Mouse (Mus musculus) heart, postnatal 25 days (tissue): ENCODE measurements around the gene Slamf7. TPM values are rescaled to one million over a fixed set of nuclear protein-coding genes. Genes with fewer than 3 reads are reported as not detected.

Source experiments
- microRNA-seq: library from miRNA; unstranded; fragments of <30 nt; microRNA quantifications from one replicate; pipeline ENCODE4 v1.2.0, GENCODE M21; 2022
- total RNA-seq, 2 experiments: library from RNA; stranded (reverse); gene quantifications; 2 replicates each; pipeline ENCODE4 v1.2.3; 2021

The Slamf7 gene
- total RNA-seq, 2 experiments from 2014 or later = 0.18 to 0.22 TPM

Small RNAs within 50 kb of the gene (microRNA-seq; reads per million reads assigned to microRNA genes)
- gene Mir7683 = not detected

Other genes with a start within 250 kb of the Slamf7 start
- 10 to 100 TPM; 38.7 to 42.6 TPM for gene Usf1, start 241.7 kb downstream of the Slamf7 start, total RNA-seq
- gene Tstd1, start 234.2 kb downstream of the Slamf7 start, total RNA-seq = 1 to 10 TPM; 1.2 to 1.6 TPM
- 10 to 100 TPM; 37.1 to 38.9 TPM for gene F11r, start 215.5 kb downstream of the Slamf7 start, total RNA-seq
- 1 to 10 TPM; 2.4 to 3.3 TPM for gene Alyref2, start 149.6 kb downstream of the Slamf7 start, total RNA-seq
- not detected for gene Itln1, start 117.7 kb downstream of the Slamf7 start, total RNA-seq
- under 1 TPM; 0.25 to 0.44 TPM for gene Cd244a, start 93.8 kb downstream of the Slamf7 start, total RNA-seq
- gene Ly9, start 45.6 kb downstream of the Slamf7 start, total RNA-seq = under 1 TPM; 0.22 to 0.39 TPM
- gene Cd48, start 29.0 kb upstream of the Slamf7 start, total RNA-seq = 1 to 10 TPM; 2.0 to 3.0 TPM
- gene Slamf1, start 114.1 kb upstream of the Slamf7 start, total RNA-seq = under 1 TPM; 0.23 to 0.67 TPM
- gene Cd84, start 186.7 kb upstream of the Slamf7 start, total RNA-seq = 1 to 10 TPM; 1.5 to 2.4 TPM
- under 1 TPM; 0.08 to 0.16 TPM for gene Gm10521, start 242.6 kb upstream of the Slamf7 start, total RNA-seq